Mouse (Mus musculus) kidney, embryonic 15.5 days (tissue): ENCODE results near the gene Gm17174. TPM values are rescaled to one million over a fixed set of nuclear protein-coding genes. Genes with fewer than 3 reads are reported as not detected.
"Not testable (repeated sequence)": the region's sequence is repeated elsewhere in the genome, so short reads cannot be mapped to it uniquely, and the experiment has no call there.

Experiments
- ATAC-seq: fragments of 200-750 bp; cut with Nextera tagmentation; replicated peaks from 2 replicates; pipeline ENCODE4 v1.8.0; 2017; ENCODE audit warnings: moderate TSS enrichment; ENCODE audit not compliant: low FRiP score
- H3K27ac ChIP-seq: fragments of 300-500 bp; sonication (generic); 2 replicates; pipeline ENCODE4 v1.5.1; 2015; ENCODE audit warnings: mild to moderate bottlenecking, inconsistent platforms
- H3K27me3 ChIP-seq: fragments of 300-500 bp; sonication (generic); 2 replicates; pipeline ENCODE4 v1.6.1; 2015; ENCODE audit warnings: inconsistent platforms
- H3K36me3 ChIP-seq: fragments of 300-500 bp; sonication (generic); 2 replicates; pipeline ENCODE4 v1.6.1; 2015; ENCODE audit warnings: inconsistent platforms
- H3K4me1 ChIP-seq: fragments of 300-500 bp; sonication (generic); 2 replicates; pipeline ENCODE4 v1.6.1; 2015; ENCODE audit warnings: inconsistent platforms
- H3K4me2 ChIP-seq: fragments of 300-500 bp; sonication (generic); 2 replicates; pipeline ENCODE4 v1.6.1; 2015; ENCODE audit warnings: moderate library complexity, mild to moderate bottlenecking, inconsistent platforms
- H3K4me3 ChIP-seq: fragments of 300-500 bp; sonication (generic); replicated peaks from 2 replicates; pipeline ENCODE4 v1.5.1; 2015; ENCODE audit warnings: mild to moderate bottlenecking, inconsistent platforms
- H3K9ac ChIP-seq: fragments of 300-500 bp; sonication (generic); 2 replicates; pipeline ENCODE4 v1.6.1; 2015; ENCODE audit warnings: mild to moderate bottlenecking, inconsistent platforms
- H3K9me3 ChIP-seq: fragments of 300-500 bp; sonication (generic); replicated peaks from 2 replicates; pipeline ENCODE4 v1.6.1; 2016; ENCODE audit warnings: inconsistent platforms
- WGBS: fragments of 180-500 bp; shearing (Covaris S2); methylation state at CpG from one replicate; pipeline ENCODE4 v1.1.7; 2015; ENCODE audit warnings: mixed read lengths; 5-methylcytosine and 5-hydroxymethylcytosine counted together
- polyA plus RNA-seq: library from polyadenylated mRNA; unstranded; fragments of >200 nt; fragmentation: Nextera tagmentation; extraction: Ambion mirVana; gene quantifications from 2 replicates; pipeline ENCODE4 v1.2.1, GENCODE M21; 2015

Gm17174 gene
- not detected in 2 replicates for polyA plus RNA-seq

DNA sequence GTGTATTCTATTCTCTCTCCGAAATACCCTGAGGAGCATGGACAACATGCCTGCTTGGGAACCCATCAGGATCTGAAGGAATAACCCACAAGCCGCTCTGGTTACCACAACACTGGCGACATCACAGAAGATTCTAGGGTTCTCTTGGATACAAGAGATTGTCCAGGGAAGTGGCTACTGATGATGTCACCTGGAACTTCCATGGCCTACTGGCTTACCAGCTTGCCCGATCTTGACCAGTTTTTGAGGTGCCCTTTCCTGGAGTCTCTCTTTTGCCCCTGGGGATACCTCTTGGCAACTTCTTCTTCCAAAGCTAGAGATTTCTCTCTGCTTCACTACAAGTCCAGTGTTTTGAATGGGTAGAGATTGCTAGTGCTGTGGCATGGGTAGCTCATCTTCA lies at the start of gene Gm17174:
Gm17174 (minus strand) TSS at position 101 of the 400 bp plus-strand sequence.
- not testable (repeated sequence) for H3K4me2 ChIP-seq, ATAC-seq, H3K9ac ChIP-seq, H3K9me3 ChIP-seq, H3K4me3 ChIP-seq, H3K27me3 ChIP-seq, H3K27ac ChIP-seq, H3K36me3 ChIP-seq, H3K4me1 ChIP-seq
- 88% methylated on average over 4 of the region's 4 CpGs for WGBS

DNA sequence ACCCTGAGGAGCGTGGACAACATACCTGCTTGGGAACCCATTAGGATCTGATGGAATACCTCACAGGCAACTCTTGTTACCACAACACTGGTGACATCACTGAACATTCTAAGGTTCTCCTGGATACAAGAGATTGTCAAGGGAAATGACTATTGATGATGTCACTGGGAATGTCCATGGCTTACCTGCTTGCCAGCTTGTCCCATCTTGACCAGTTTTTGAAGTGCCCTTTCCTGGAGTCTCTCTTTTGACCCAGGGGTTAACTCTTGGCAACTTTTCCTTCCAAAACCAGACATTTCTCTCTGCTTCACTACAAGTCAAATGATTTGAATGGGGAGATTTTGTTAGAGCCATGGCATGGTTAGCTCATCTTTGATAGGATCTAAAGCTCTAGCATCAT lies 43.6 kb upstream of the Gm17174 start, which contains the start of gene Gm4181:
Gm4181 (minus strand) TSS at position 101 of the 400 bp plus-strand sequence.
- not testable (repeated sequence) for H3K4me3 ChIP-seq, ATAC-seq
- 85% methylated on average over 1 of the region's 1 CpGs for WGBS

DNA sequence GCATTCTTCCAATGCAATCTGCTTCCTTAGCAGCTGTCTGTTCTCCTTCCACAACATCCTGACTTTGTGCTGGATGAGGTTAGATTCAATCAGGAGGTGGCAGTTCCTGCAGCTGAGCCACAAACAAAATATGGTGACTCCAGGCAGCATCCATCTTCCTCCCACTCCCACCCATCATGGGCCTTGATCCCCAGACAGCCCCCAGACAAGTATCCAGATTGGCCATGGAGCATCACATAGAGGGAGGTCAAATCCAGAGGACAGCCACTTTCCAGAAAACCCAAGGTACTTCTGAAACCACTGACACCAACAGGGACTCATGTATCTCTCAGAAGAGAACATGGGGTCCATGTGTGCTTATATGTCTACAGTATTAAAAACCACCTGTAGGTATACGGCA lies 40.5 kb upstream of the Gm17174 start:
- H3K9ac ChIP-seq, ATAC-seq, H3K4me3 ChIP-seq, H3K9me3 ChIP-seq, H3K4me2 ChIP-seq, H3K27ac ChIP-seq, H3K4me1 ChIP-seq, H3K27me3 ChIP-seq, H3K36me3 ChIP-seq: not testable (repeated sequence)
- WGBS = 96% methylated on average over 1 of the region's 1 CpGs

More for the DNA sequence above, 43.6 kb upstream of the Gm17174 start, which contains the start of gene Gm4181:
- not testable (repeated sequence) for H3K9ac ChIP-seq, H3K36me3 ChIP-seq, H3K27ac ChIP-seq, H3K4me2 ChIP-seq, H3K9me3 ChIP-seq, H3K27me3 ChIP-seq, H3K4me1 ChIP-seq

DNA sequence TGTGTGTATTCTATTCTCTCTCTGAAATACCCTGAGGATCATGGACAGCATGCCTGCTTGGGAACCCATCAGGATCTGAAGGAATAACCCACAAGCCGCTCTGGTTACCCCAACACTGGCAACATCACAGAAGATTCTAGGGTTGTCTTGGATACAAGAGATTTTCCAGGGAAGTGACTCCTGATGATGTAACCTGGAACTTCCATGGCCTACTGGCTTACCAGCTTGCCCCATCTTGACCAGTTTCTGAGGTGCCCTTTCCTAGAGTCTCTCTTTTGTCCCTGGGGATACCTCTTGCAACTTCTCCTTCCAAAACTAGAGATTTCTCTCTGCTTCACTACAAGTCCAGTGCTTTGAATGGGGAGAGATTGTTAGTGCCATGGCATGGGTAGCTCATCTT lies 19.3 kb upstream of the Gm17174 start, which contains the start of gene Gm17078:
Gm17078 (minus strand) TSS at position 101 of the 400 bp plus-strand sequence.
- ATAC-seq = no peak
- 89% methylated on average over 1 of the region's 1 CpGs for WGBS

DNA sequence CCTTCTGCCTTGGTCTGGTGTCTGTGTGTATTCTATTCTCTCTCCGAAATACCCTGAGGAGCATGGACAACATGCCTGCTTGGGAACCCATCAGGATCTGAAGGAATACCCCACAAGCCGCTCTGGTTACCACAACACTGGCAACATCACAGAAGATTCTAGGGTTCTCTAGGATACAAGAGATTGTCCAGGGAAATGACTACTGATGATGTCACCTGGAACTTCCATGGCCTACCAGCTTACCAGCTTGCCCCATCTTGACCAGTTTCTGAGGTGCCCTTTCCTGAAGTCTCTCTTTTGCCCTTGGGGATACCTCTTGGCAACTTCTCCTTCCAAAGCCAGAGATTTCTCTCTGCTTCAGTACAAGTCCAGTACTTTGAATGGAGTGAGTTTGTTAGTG lies 18.0 kb downstream of the Gm17174 start, which contains the start of gene Gm17175:
Gm17175 (minus strand) TSS at position 101 of the 400 bp plus-strand sequence.
- not testable (repeated sequence) for H3K36me3 ChIP-seq, H3K4me1 ChIP-seq, H3K4me2 ChIP-seq, ATAC-seq, H3K27ac ChIP-seq, H3K4me3 ChIP-seq, H3K9me3 ChIP-seq, H3K9ac ChIP-seq, H3K27me3 ChIP-seq
- 86% methylated on average over 2 of the region's 2 CpGs for WGBS

More for the DNA sequence above, 19.3 kb upstream of the Gm17174 start, which contains the start of gene Gm17078:
- H3K27ac ChIP-seq = no peak within 1 kb of the TSS
- H3K9ac ChIP-seq = no peak within 1 kb of the TSS
- no peaks in the 10 kb centered on the region for H3K4me1 ChIP-seq
- H3K9me3 ChIP-seq = no peaks in the 10 kb centered on the region
- H3K36me3 ChIP-seq = no peaks in the 10 kb centered on the region
- H3K4me2 ChIP-seq = no peak within 1 kb of the TSS
- H3K27me3 ChIP-seq = no peaks in the 10 kb centered on the region
- no peak within 1 kb of the TSS for H3K4me3 ChIP-seq

DNA sequence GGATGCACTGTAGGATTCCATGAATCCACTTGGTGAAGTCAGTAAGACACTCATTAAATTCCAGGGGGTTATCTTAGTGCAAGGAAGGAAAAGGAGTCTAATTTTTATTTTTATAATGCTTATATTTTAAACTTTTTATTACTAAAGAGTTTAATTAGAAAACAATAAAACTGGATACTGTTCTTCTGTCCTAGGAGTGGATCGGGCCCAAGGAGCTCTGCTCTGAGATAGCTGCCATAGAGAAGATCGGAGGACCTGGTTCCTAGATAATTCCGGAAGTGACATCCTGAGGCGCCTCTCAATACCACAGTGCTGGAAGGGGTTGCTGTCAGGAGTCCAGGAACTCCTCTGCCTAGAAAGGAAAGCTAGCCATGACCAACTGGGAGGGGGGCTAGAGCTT lies 39.4 kb downstream of the Gm17174 start, which contains the start of gene Gm5622:
Gm5622 (plus strand) TSS at position 301 of the 400 bp plus-strand sequence.
- Histone ChIP-seq H3K4me1 (no peaks in the 10 kb centered on the region), H3K4me3 (no peak within 1 kb of the TSS), H3K27ac (no peak within 1 kb of the TSS), H3K9ac (no peak within 1 kb of the TSS), H3K36me3 (no peaks in the 10 kb centered on the region), H3K9me3 (no peaks in the 10 kb centered on the region), H3K27me3 (no peaks in the 10 kb centered on the region), H3K4me2 (no peak within 1 kb of the TSS)
- WGBS = 89% methylated on average over 4 of the region's 4 CpGs
- ATAC-seq = no peak

Other genes starting within 250 kb of the Gm17174 start
- gene Gm7247, start 230.4 kb downstream of the Gm17174 start, polyA plus RNA-seq = not detected in 2 replicates
- gene Vmn2r88, start 181.3 kb downstream of the Gm17174 start, polyA plus RNA-seq = not detected in 2 replicates
- not detected in 2 replicates for gene Vmn2r89, start 140.3 kb downstream of the Gm17174 start, polyA plus RNA-seq
- gene Gm5622, start 39.3 kb downstream of the Gm17174 start, polyA plus RNA-seq = not detected in 2 replicates
- gene Gm17175, start 18.1 kb downstream of the Gm17174 start, polyA plus RNA-seq = not detected in 2 replicates
- gene Gm17078, start 19.2 kb upstream of the Gm17174 start, polyA plus RNA-seq = not detected in 2 replicates
- not detected in 2 replicates for gene Gm4181, start 43.5 kb upstream of the Gm17174 start, polyA plus RNA-seq
- gene Gm17079, start 103.3 kb upstream of the Gm17174 start, polyA plus RNA-seq = not detected in 2 replicates
- not detected in 2 replicates for gene Gm5800, start 125.0 kb upstream of the Gm17174 start, polyA plus RNA-seq
- gene Ang4, start 181.5 kb upstream of the Gm17174 start, polyA plus RNA-seq = not detected in 2 replicates
- not detected in 2 replicates for gene AY358078, start 207.9 kb upstream of the Gm17174 start, polyA plus RNA-seq